Mouse (Mus musculus): ENCODE data around the gene C1qtnf9. TPM values are rescaled to one million over a fixed set of nuclear protein-coding genes. Genes with fewer than 3 reads are reported as not detected.

C1qtnf9 gene
- polyA plus RNA-seq, 1 experiment from 2014 or later: 3.0 TPM

GRCm38 (mm10) chr14:60769340-60769739 lies 1.4 kb downstream of the C1qtnf9 start:
- Histone ChIP-seq H3K27ac (replicated peaks) (no peak overlapping the region), H3K36me3 (ENCODE audit: control insufficient read depth, insufficient read depth, low read length) (no peaks in the 10 kb centered on the region), H3K4me3 (ENCODE audit: low read depth, low read length) (no peak overlapping the region), H3K9me3 (ENCODE audit: control insufficient read depth, low read length) (no peaks in the 10 kb centered on the region), H3K4me1 (replicated peaks; ENCODE audit: control insufficient read depth, insufficient read depth) (no peaks in the 10 kb centered on the region), H3K4me2 (replicated peaks; ENCODE audit: low read depth) (no peak overlapping the region), H3K9ac (ENCODE audit: low read length) (no peak overlapping the region), H3K27me3 (ENCODE audit: control insufficient read depth, insufficient read depth, low read length) (no peaks in the 10 kb centered on the region)
- no peak for ATAC-seq (ENCODE audit: low FRiP score, low TSS enrichment)
- 49% methylated on average over 6 of the region's 6 CpGs for WGBS
- no peak for DNase-seq (ENCODE audit: low spot score)
- TF ChIP-seq CTCF (IDR thresholded peaks at IDR 0.05; ENCODE audit: low read depth) (peak; percentile 55), EP300 (optimal IDR thresholded peaks at IDR 0.05) (no peak)

- ATAC-seq (ENCODE audit: low FRiP score, low TSS enrichment): no peak
These were observed 2.7 kb downstream of the C1qtnf9 start for GRCm38 (mm10) chr14:60770594-60770993.

DNA sequence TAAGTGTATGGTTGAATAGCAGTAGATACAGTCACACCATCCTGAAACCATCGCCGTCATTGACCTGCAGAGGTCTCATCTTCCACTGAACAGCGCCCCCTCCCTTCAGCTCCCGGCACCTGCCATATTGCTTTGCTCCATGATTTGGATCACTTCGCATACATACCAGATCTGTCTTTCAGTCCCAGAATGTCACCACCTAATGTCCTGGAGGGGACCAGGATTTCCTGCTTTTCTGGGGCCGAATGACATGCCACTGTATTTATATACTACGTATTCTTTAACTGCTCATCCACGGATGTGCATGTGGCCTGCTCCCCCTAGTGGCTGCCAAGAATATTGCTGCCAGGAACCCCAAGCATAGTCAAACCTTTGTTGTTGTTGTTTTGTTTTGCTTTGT lies 3.1 kb downstream of the C1qtnf9 start:
- Histone ChIP-seq H3K9me3 (ENCODE audit: control insufficient read depth, low read length) (no peaks in the 10 kb centered on the region), H3K27ac (replicated peaks) (no peak overlapping the region), H3K36me3 (ENCODE audit: control insufficient read depth, insufficient read depth, low read length) (no peaks in the 10 kb centered on the region), H3K27me3 (ENCODE audit: control insufficient read depth, insufficient read depth, low read length) (no peaks in the 10 kb centered on the region), H3K4me3 (ENCODE audit: low read depth, low read length) (peak overlapping the region; percentile 31; the same call in 1 of the 2 replicates), H3K9ac (ENCODE audit: low read length) (no peak overlapping the region), H3K4me2 (replicated peaks; ENCODE audit: low read depth) (peak overlapping the region; percentile 50), H3K4me1 (replicated peaks; ENCODE audit: control insufficient read depth, insufficient read depth) (no peaks in the 10 kb centered on the region)
- peak; percentile 80 for DNase-seq (ENCODE audit: low spot score)
- peak; percentile 90 for TF ChIP-seq CTCF (IDR thresholded peaks at IDR 0.05; ENCODE audit: low read depth)
- TF ChIP-seq EP300 (optimal IDR thresholded peaks at IDR 0.05): no peak
- ATAC-seq (ENCODE audit: low FRiP score, low TSS enrichment): peak; percentile 63; the same call in 1 of the 2 replicates
- 5% methylated on average over 8 of the region's 8 CpGs for WGBS

More at GRCm38 (mm10) chr14:60770594-60770993, 2.7 kb downstream of the C1qtnf9 start:
- Histone ChIP-seq H3K4me2 (replicated peaks; ENCODE audit: low read depth) (no peak overlapping the region; the same call in 1 of the 2 replicates), H3K4me3 (ENCODE audit: low read depth, low read length) (no peak overlapping the region), H3K27me3 (ENCODE audit: control insufficient read depth, insufficient read depth, low read length) (no peaks in the 10 kb centered on the region), H3K9me3 (ENCODE audit: control insufficient read depth, low read length) (no peaks in the 10 kb centered on the region), H3K27ac (replicated peaks) (no peak overlapping the region), H3K4me1 (replicated peaks; ENCODE audit: control insufficient read depth, insufficient read depth) (no peaks in the 10 kb centered on the region), H3K9ac (ENCODE audit: low read length) (no peak overlapping the region), H3K36me3 (ENCODE audit: control insufficient read depth, insufficient read depth, low read length) (no peaks in the 10 kb centered on the region)
- WGBS: 68% methylated on average over 6 of the region's 6 CpGs
- TF ChIP-seq CTCF (IDR thresholded peaks at IDR 0.05; ENCODE audit: low read depth) (no peak), EP300 (optimal IDR thresholded peaks at IDR 0.05) (no peak)
- no peak for DNase-seq (ENCODE audit: low spot score)

GRCm38 (mm10) chr14:60773476-60773875 lies 5.5 kb downstream of the C1qtnf9 start:
- no peaks in the 10 kb centered on the region for H3K4me1 ChIP-seq (replicated peaks; ENCODE audit: control insufficient read depth, insufficient read depth)
- no peaks in the 10 kb centered on the region for H3K36me3 ChIP-seq (ENCODE audit: control insufficient read depth, insufficient read depth, low read length)
- DNase-seq (ENCODE audit: low spot score): no peak
- H3K9me3 ChIP-seq (ENCODE audit: control insufficient read depth, low read length): no peaks in the 10 kb centered on the region
- H3K4me3 ChIP-seq (ENCODE audit: low read depth, low read length): no peak overlapping the region
- WGBS: 71% methylated on average over 2 of the region's 2 CpGs
- no peak overlapping the region for H3K27ac ChIP-seq (replicated peaks)
- no peak overlapping the region for H3K4me2 ChIP-seq (replicated peaks; ENCODE audit: low read depth)
- no peak overlapping the region for H3K9ac ChIP-seq (ENCODE audit: low read length)
- TF ChIP-seq EP300 (optimal IDR thresholded peaks at IDR 0.05): no peak
- TF ChIP-seq CTCF (IDR thresholded peaks at IDR 0.05; ENCODE audit: low read depth): peak; percentile 52
- H3K27me3 ChIP-seq (ENCODE audit: control insufficient read depth, insufficient read depth, low read length): no peaks in the 10 kb centered on the region
- no peak for ATAC-seq (ENCODE audit: low FRiP score, low TSS enrichment)

- ATAC-seq (ENCODE audit: low FRiP score, low TSS enrichment) (no peak), DNase-seq (ENCODE audit: low spot score) (no peak)
- H3K27ac ChIP-seq (replicated peaks): no peak overlapping the region
- no peak overlapping the region for H3K4me2 ChIP-seq (replicated peaks; ENCODE audit: low read depth)
- H3K9ac ChIP-seq (ENCODE audit: low read length): no peak overlapping the region
- H3K4me3 ChIP-seq (ENCODE audit: low read depth, low read length): no peak overlapping the region
- TF ChIP-seq CTCF (IDR thresholded peaks at IDR 0.05; ENCODE audit: low read depth) (no peak), EP300 (optimal IDR thresholded peaks at IDR 0.05) (no peak)
- 86% methylated on average over 8 of the region's 8 CpGs for WGBS
- H3K36me3 ChIP-seq (ENCODE audit: control insufficient read depth, insufficient read depth, low read length): no peaks in the 10 kb centered on the region
- H3K9me3 ChIP-seq (ENCODE audit: control insufficient read depth, low read length): no peaks in the 10 kb centered on the region
- no peaks in the 10 kb centered on the region for H3K27me3 ChIP-seq (ENCODE audit: control insufficient read depth, insufficient read depth, low read length)
- H3K4me1 ChIP-seq (replicated peaks; ENCODE audit: control insufficient read depth, insufficient read depth): no peaks in the 10 kb centered on the region
These were observed 8.6 kb downstream of the C1qtnf9 start for GRCm38 (mm10) chr14:60776521-60776920.

DNA sequence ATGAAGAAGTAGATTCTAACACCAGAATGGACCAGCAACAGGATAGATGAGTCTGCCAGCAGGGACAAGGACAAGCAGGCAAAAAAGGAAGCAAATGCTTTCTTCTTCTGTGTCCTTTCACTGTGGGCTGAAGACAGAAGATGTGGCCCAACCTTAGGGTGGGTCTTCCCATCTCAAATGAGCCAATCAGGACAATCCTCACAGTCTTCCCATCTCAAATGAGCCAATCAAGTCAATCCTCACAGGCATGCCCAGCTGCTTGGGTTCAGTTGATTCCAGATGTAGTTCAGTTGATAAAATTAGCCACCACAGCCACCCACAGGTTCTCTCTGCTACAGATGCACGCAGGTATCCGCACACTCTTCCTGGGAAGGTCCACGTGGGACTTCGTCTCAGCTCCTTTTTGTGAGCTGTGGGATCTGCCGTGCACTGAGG lies 9.6 kb downstream of the C1qtnf9 start:
- DNase-seq (ENCODE audit: low spot score) (no peak), ATAC-seq (ENCODE audit: low FRiP score, low TSS enrichment) (no peak)
- H3K27ac ChIP-seq (replicated peaks): no peak overlapping the region
- H3K36me3 ChIP-seq (ENCODE audit: control insufficient read depth, insufficient read depth, low read length): no peaks in the 10 kb centered on the region
- H3K9ac ChIP-seq (ENCODE audit: low read length): no peak overlapping the region
- H3K4me3 ChIP-seq (ENCODE audit: low read depth, low read length): no peak overlapping the region
- no peaks in the 10 kb centered on the region for H3K9me3 ChIP-seq (ENCODE audit: control insufficient read depth, low read length)
- H3K27me3 ChIP-seq (ENCODE audit: control insufficient read depth, insufficient read depth, low read length): no peaks in the 10 kb centered on the region
- TF ChIP-seq EP300 (optimal IDR thresholded peaks at IDR 0.05): no peak
- no peak for TF ChIP-seq CTCF (IDR thresholded peaks at IDR 0.05; ENCODE audit: low read depth)
- no peaks in the 10 kb centered on the region for H3K4me1 ChIP-seq (replicated peaks; ENCODE audit: control insufficient read depth, insufficient read depth)
- no peak overlapping the region for H3K4me2 ChIP-seq (replicated peaks; ENCODE audit: low read depth)
- WGBS: 86% methylated on average over 5 of the region's 5 CpGs

All from stomach, postnatal 0 days (tissue).